Mouse (Mus musculus): ENCODE measurements around the gene Zfp967. TPM values are rescaled to one million over a fixed set of nuclear protein-coding genes. Genes with fewer than 3 reads are reported as not detected.
"Not testable (repeated sequence)": the region's sequence is repeated elsewhere in the genome, so short reads cannot be mapped to it uniquely, and the experiment has no call there.

Gene Zfp967
- not detected in 2 replicates for polyA plus RNA-seq (2012; ENCODE audit: insufficient read depth, insufficient read length, low replicate concordance, missing spikeins)

GRCm38 (mm10) chr2:176520756-176521155, at the start of gene Zfp967:
Zfp967 (plus strand) TSS chr2:176521056.
- WGBS = no CpG with 5 or more reads among the region's 9 CpGs
- H3K27ac ChIP-seq (ENCODE audit: insufficient read depth, low read depth, low read length); H3K4me1 ChIP-seq (ENCODE audit: control insufficient read depth, insufficient read depth, low read length); H3K4me3 ChIP-seq (ENCODE audit: insufficient read depth, low read depth, low read length): not testable (repeated sequence)

GRCm38 (mm10) chr2:176486683-176487082, 34.2 kb upstream of the Zfp967 start, which contains the start of gene Gm14434:
Gm14434 (minus strand) TSS chr2:176486783.
- not testable (repeated sequence) for H3K27ac ChIP-seq (ENCODE audit: insufficient read depth, low read depth, low read length); H3K4me1 ChIP-seq (ENCODE audit: control insufficient read depth, insufficient read depth, low read length); H3K4me3 ChIP-seq (ENCODE audit: insufficient read depth, low read depth, low read length)
- no CpG with 5 or more reads among the region's 4 CpGs for WGBS

Other genes with a start within 250 kb of the Zfp967 start
- gene Gm11009, start 201.6 kb upstream of the Zfp967 start, polyA plus RNA-seq (2012; ENCODE audit: insufficient read depth, insufficient read length, low replicate concordance, missing spikeins) = not detected in 2 replicates
- gene Gm14435, start 97.5 kb upstream of the Zfp967 start, polyA plus RNA-seq (2012; ENCODE audit: insufficient read depth, insufficient read length, low replicate concordance, missing spikeins) = not detected in 2 replicates
- gene Gm14434, start 34.3 kb upstream of the Zfp967 start, polyA plus RNA-seq (2012; ENCODE audit: insufficient read depth, insufficient read length, low replicate concordance, missing spikeins) = not detected in 2 replicates
- gene Gm14308, start 115.3 kb downstream of the Zfp967 start, polyA plus RNA-seq (2012; ENCODE audit: insufficient read depth, insufficient read length, low replicate concordance, missing spikeins) = not detected in 2 replicates
- gene Zfp973, start 149.5 kb downstream of the Zfp967 start, polyA plus RNA-seq (2012; ENCODE audit: insufficient read depth, insufficient read length, low replicate concordance, missing spikeins) = not detected in 2 replicates
- gene Gm14305, start 187.3 kb downstream of the Zfp967 start, polyA plus RNA-seq (2012; ENCODE audit: insufficient read depth, insufficient read length, low replicate concordance, missing spikeins) = not detected in 2 replicates